Mouse (Mus musculus) layer of hippocampus, adult 9-11 months (tissue): ENCODE data around the gene Slc38a2.

Experiments used
- DNase-seq: peaks from one replicate; pipeline ENCODE4 v3.0.0; 2022

Slc38a2 gene

GRCm38 (mm10) chr15:96699521-96700511 lies at the start of gene Slc38a2:
Slc38a2 (minus strand) TSS chr15:96699730.
- peak; percentile 91 for DNase-seq

GRCm38 (mm10) chr15:96749101-96749500 lies 49.6 kb upstream of the Slc38a2 start:
- DNase-seq: peak; percentile 43

- no peak for DNase-seq
Measured at GRCm38 (mm10) chr15:96747551-96747950, 48.0 kb upstream of the Slc38a2 start.

GRCm38 (mm10) chr15:96746986-96747385 lies 47.5 kb upstream of the Slc38a2 start:
- DNase-seq: no peak

GRCm38 (mm10) chr15:96745299-96745698 lies 45.8 kb upstream of the Slc38a2 start:
- no peak for DNase-seq

- DNase-seq: peak; percentile 43
Measured at GRCm38 (mm10) chr15:96744882-96745296, 45.4 kb upstream of the Slc38a2 start.

- no peak for DNase-seq
Measured at GRCm38 (mm10) chr15:96744153-96744881, 44.8 kb upstream of the Slc38a2 start.

GRCm38 (mm10) chr15:96743257-96743656 lies 43.7 kb upstream of the Slc38a2 start:
- no peak for DNase-seq

- DNase-seq: no peak
Measured at GRCm38 (mm10) chr15:96742591-96743241, 43.2 kb upstream of the Slc38a2 start.

GRCm38 (mm10) chr15:96740865-96741561 lies 41.5 kb upstream of the Slc38a2 start:
- no peak for DNase-seq

- DNase-seq: no peak
Measured at GRCm38 (mm10) chr15:96740091-96740490, 40.6 kb upstream of the Slc38a2 start.

GRCm38 (mm10) chr15:96736663-96737385 lies 37.3 kb upstream of the Slc38a2 start:
- DNase-seq: no peak

- no peak for DNase-seq
Measured at GRCm38 (mm10) chr15:96735562-96736160, 36.1 kb upstream of the Slc38a2 start.

GRCm38 (mm10) chr15:96734423-96734822 lies 34.9 kb upstream of the Slc38a2 start:
- no peak for DNase-seq

GRCm38 (mm10) chr15:96730416-96730815 lies 30.9 kb upstream of the Slc38a2 start:
- DNase-seq: no peak

GRCm38 (mm10) chr15:96729785-96730184 lies 30.3 kb upstream of the Slc38a2 start:
- no peak for DNase-seq

GRCm38 (mm10) chr15:96728993-96729392 lies 29.5 kb upstream of the Slc38a2 start:
- DNase-seq: no peak

- DNase-seq: no peak
Measured at GRCm38 (mm10) chr15:96728346-96728745, 28.8 kb upstream of the Slc38a2 start.

- DNase-seq: no peak
Measured at GRCm38 (mm10) chr15:96724506-96724905, 25.0 kb upstream of the Slc38a2 start.

GRCm38 (mm10) chr15:96722228-96722627 lies 22.7 kb upstream of the Slc38a2 start:
- no peak for DNase-seq

GRCm38 (mm10) chr15:96720146-96720545 lies 20.6 kb upstream of the Slc38a2 start:
- DNase-seq: no peak
